Mouse (Mus musculus): ENCODE measurements around the gene Zc3h4. TPM values are rescaled to one million over a fixed set of nuclear protein-coding genes. Genes with fewer than 3 reads are reported as not detected.

The Zc3h4 gene
- polyA plus RNA-seq, 1 experiment from 2014 or later, result 5.2 TPM

DNA sequence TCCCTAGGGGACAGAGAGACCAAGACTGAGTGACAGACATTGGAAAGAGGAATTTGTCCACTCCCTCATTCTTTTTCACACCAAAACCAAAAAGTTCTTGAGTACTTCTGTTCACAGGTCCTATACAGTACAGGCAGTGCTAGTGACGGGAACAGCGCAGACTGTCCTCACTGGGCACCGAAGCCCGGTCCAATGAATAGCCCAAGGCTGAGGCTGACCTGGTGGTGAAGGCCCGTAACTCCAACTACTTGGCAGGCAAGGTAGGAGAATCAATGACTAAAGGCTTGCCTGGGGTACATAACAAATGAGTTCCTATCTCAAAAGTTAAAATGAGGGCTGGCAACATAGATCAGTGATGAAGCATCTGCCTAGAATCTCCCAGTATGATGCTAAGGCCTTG, 64.9 kb downstream of the Zc3h4 start:
- no peak for ATAC-seq
- WGBS (ENCODE audit: insufficient replicate concordance), result 86% methylated on average over 5 of the region's 5 CpGs
- peaks cover 16% of the 10 kb centered on the region; the same call in 1 of the 2 replicates for H3K27me3 ChIP-seq (ENCODE audit: insufficient read depth, low read length)

DNA sequence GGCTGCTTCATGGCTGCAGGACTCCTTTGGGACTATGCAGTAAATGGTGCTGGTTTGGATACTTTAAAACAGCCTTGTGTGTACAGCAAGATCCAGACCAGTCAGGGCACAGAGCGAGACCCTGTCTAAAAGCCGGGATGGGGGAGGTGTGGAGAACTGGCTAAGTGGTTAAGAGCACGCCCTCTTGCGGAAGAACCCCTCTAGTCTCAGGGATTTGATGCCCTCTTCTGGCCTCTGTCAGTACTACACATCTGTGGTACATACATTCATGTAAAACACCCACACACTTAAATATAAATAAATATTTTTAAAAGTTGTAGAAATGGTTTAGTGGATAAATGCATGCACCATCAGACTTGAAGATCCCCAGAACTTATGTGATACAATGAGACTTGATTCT, 65.9 kb downstream of the Zc3h4 start:
- TF ChIP-seq EP300 (IDR thresholded peaks at IDR 0.05; ENCODE audit: low read depth) (no peak), CTCF (IDR thresholded peaks at IDR 0.05; ENCODE audit: low read depth) (peak; percentile 72)
- Histone ChIP-seq H3K27ac (ENCODE audit: low read depth) (no peak overlapping the region), H3K27me3 (ENCODE audit: insufficient read depth, low read length) (peaks cover 22% of the 10 kb centered on the region; the same call in 1 of the 2 replicates), H3K4me2 (ENCODE audit: low read depth, low read length) (no peak overlapping the region), H3K4me3 (ENCODE audit: low read depth, low read length) (no peak overlapping the region), H3K4me1 (ENCODE audit: insufficient read depth) (no peaks in the 10 kb centered on the region), H3K36me3 (replicated peaks; ENCODE audit: insufficient read depth, low read length) (no peaks in the 10 kb centered on the region), H3K9me3 (ENCODE audit: low read length) (no peaks in the 10 kb centered on the region), H3K9ac (replicated peaks) (no peak overlapping the region)
- ATAC-seq, result no peak
- peak; percentile 60 for DNase-seq
- WGBS (ENCODE audit: insufficient replicate concordance), result 59% methylated on average over 4 of the region's 4 CpGs

More for the DNA sequence above, 64.9 kb downstream of the Zc3h4 start:
- Histone ChIP-seq H3K4me3 (ENCODE audit: low read depth, low read length) (no peak overlapping the region), H3K27ac (ENCODE audit: low read depth) (no peak overlapping the region), H3K9me3 (ENCODE audit: low read length) (no peaks in the 10 kb centered on the region), H3K9ac (replicated peaks) (no peak overlapping the region), H3K4me2 (ENCODE audit: low read depth, low read length) (no peak overlapping the region), H3K36me3 (replicated peaks; ENCODE audit: insufficient read depth, low read length) (no peaks in the 10 kb centered on the region), H3K4me1 (ENCODE audit: insufficient read depth) (no peaks in the 10 kb centered on the region)
- no peak for DNase-seq
- TF ChIP-seq EP300 (IDR thresholded peaks at IDR 0.05; ENCODE audit: low read depth) (no peak), CTCF (IDR thresholded peaks at IDR 0.05; ENCODE audit: low read depth) (no peak)

DNA sequence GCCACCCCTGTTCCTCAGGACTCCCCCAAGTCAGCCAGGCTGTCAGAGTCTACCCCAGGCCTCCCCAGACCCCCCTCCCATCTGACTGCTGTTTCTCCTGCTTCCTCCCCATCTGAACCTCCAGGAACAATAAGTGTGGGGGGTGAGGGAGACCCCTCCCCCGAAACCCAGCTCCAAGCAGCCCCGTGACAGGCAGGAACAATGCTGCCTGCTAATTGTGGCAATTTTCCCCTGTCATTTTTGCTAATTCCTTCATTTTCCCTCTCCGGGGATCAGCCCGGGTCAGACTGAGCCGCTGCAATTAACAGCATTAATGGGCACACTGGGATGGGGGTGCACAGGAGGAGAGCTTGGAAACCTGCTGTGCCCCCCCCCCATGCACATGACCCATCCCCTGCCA, 67.4 kb downstream of the Zc3h4 start:
- no peak overlapping the region for H3K4me2 ChIP-seq (ENCODE audit: low read depth, low read length)
- no peak overlapping the region for H3K4me3 ChIP-seq (ENCODE audit: low read depth, low read length)
- ATAC-seq (no peak), DNase-seq (no peak)
- peaks cover 29% of the 10 kb centered on the region for H3K27me3 ChIP-seq (ENCODE audit: insufficient read depth, low read length)
- no peaks in the 10 kb centered on the region for H3K9me3 ChIP-seq (ENCODE audit: low read length)
- TF ChIP-seq EP300 (IDR thresholded peaks at IDR 0.05; ENCODE audit: low read depth), result no peak
- no peak for TF ChIP-seq CTCF (IDR thresholded peaks at IDR 0.05; ENCODE audit: low read depth)
- H3K36me3 ChIP-seq (replicated peaks; ENCODE audit: insufficient read depth, low read length), result no peaks in the 10 kb centered on the region
- H3K27ac ChIP-seq (ENCODE audit: low read depth), result no peak overlapping the region
- 23% methylated on average over 5 of the region's 5 CpGs for WGBS (ENCODE audit: insufficient replicate concordance)
- H3K9ac ChIP-seq (replicated peaks), result no peak overlapping the region
- no peaks in the 10 kb centered on the region for H3K4me1 ChIP-seq (ENCODE audit: insufficient read depth)

DNA sequence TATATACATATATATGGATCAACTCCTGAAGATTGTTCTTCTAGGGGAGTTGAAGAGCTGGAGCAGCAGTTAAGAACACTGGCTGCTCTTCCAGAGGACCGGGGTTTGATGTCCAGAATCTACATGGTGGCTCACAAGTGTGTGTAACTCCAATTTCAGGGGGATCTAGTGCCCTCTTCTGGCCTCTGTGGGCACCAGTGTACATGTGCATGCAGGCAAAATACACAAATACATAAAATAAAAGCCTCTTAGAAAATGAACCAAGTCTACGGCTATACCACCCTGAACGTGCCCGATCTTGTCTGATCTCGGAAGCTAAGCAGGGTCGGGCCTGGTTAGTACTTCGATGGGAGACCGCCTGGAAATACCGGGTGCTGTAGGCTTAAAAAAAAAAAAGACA, 70.8 kb downstream of the Zc3h4 start:
- DNase-seq (no peak), ATAC-seq (no peak)
- WGBS (ENCODE audit: insufficient replicate concordance), result 37% methylated on average over 9 of the region's 9 CpGs

DNA sequence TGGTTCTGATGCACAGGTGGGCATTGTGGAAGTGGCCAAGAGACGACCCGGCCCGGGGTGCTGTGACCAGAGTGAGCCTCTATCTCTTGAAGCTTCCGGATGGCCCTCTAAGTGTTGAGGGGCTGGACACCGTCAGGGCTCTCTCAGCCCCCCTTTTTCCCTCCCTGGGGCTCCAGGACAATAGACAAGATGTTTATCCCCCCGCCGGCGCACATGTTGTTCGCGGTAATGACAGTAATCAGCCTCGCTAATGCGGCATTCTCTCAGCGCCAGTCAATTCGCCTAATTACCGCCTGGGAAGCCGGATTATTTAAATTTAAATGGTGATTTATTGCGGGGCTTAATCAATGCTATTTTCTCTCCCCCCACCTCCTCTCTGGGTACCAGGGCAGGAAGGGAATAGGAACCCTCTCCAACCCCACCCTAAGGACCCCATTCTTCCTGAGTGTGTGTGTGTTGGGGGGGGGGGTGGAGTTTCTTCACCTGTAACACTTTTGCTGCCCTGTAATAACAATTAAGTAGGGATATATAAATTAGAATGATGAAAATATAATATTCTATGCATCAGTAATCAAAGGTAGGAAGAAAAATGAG, 71.5 kb downstream of the Zc3h4 start:
- Histone ChIP-seq H3K4me2 (ENCODE audit: low read depth, low read length) (no peak overlapping the region), H3K36me3 (replicated peaks; ENCODE audit: insufficient read depth, low read length) (no peaks in the 10 kb centered on the region), H3K4me1 (ENCODE audit: insufficient read depth) (peaks cover 18% of the 10 kb centered on the region; the same call in 1 of the 2 replicates), H3K27me3 (ENCODE audit: insufficient read depth, low read length) (peaks cover 70% of the 10 kb centered on the region), H3K9ac (replicated peaks) (no peak overlapping the region), H3K27ac (ENCODE audit: low read depth) (no peak overlapping the region), H3K9me3 (ENCODE audit: low read length) (no peaks in the 10 kb centered on the region), H3K4me3 (ENCODE audit: low read depth, low read length) (no peak overlapping the region)
- ATAC-seq, result no peak
- 20% methylated on average over 17 of the region's 17 CpGs for WGBS (ENCODE audit: insufficient replicate concordance)
- no peak for DNase-seq
- TF ChIP-seq EP300 (IDR thresholded peaks at IDR 0.05; ENCODE audit: low read depth) (no peak), CTCF (IDR thresholded peaks at IDR 0.05; ENCODE audit: low read depth) (no peak)

More for the DNA sequence above, 70.8 kb downstream of the Zc3h4 start:
- Histone ChIP-seq H3K27me3 (ENCODE audit: insufficient read depth, low read length) (peaks cover 63% of the 10 kb centered on the region), H3K27ac (ENCODE audit: low read depth) (no peak overlapping the region), H3K9ac (replicated peaks) (no peak overlapping the region), H3K4me1 (ENCODE audit: insufficient read depth) (peaks cover 17% of the 10 kb centered on the region; the same call in 1 of the 2 replicates), H3K36me3 (replicated peaks; ENCODE audit: insufficient read depth, low read length) (no peaks in the 10 kb centered on the region), H3K9me3 (ENCODE audit: low read length) (no peaks in the 10 kb centered on the region), H3K4me2 (ENCODE audit: low read depth, low read length) (no peak overlapping the region), H3K4me3 (ENCODE audit: low read depth, low read length) (no peak overlapping the region)
- TF ChIP-seq CTCF (IDR thresholded peaks at IDR 0.05; ENCODE audit: low read depth) (peak; percentile 58), EP300 (IDR thresholded peaks at IDR 0.05; ENCODE audit: low read depth) (no peak)

DNA sequence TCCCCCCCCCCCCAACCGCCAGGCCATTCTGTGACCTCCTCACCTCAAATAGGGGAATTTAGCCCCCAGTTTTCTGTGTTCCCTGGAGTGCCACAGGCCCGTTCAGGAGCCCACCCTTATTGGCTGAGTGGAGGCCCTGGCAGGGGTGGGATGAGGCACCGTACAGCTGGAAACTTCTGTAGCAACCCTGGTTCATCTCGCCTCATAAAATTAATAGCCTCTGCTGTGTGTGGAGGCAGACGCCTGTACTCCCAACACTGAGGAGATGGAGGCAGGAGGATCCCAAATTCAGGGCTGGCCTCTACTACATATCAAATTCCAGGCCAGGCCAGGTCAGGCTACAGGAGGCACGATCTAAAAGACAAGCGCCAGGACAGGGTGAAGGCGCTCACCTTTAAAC, 73.1 kb downstream of the Zc3h4 start:
- DNase-seq (no peak), ATAC-seq (0 out of 2 replicates have a peak, but pooled peaks have one; percentile 15)
- H3K27ac ChIP-seq (ENCODE audit: low read depth), result no peak overlapping the region
- TF ChIP-seq EP300 (IDR thresholded peaks at IDR 0.05; ENCODE audit: low read depth), result no peak
- H3K4me1 ChIP-seq (ENCODE audit: insufficient read depth), result peaks cover 18% of the 10 kb centered on the region; the same call in 1 of the 2 replicates
- peaks cover 69% of the 10 kb centered on the region for H3K27me3 ChIP-seq (ENCODE audit: insufficient read depth, low read length)
- no peaks in the 10 kb centered on the region for H3K9me3 ChIP-seq (ENCODE audit: low read length)
- H3K4me2 ChIP-seq (ENCODE audit: low read depth, low read length), result no peak overlapping the region
- no peaks in the 10 kb centered on the region for H3K36me3 ChIP-seq (replicated peaks; ENCODE audit: insufficient read depth, low read length)
- 70% methylated on average over 8 of the region's 8 CpGs for WGBS (ENCODE audit: insufficient replicate concordance)
- H3K9ac ChIP-seq (replicated peaks), result no peak overlapping the region
- H3K4me3 ChIP-seq (ENCODE audit: low read depth, low read length), result no peak overlapping the region

Measured in liver, postnatal 0 days (tissue).